Mouse (Mus musculus) megakaryocyte, embryonic 14.5 days (primary cell): Measurements from ENCODE around the gene Ppp1r37.

Experiments used
- FLI1 ChIP-seq: IDR thresholded peaks from 2 replicates; pipeline ENCODE4 v1.6.1; 2012; ENCODE audit warnings: low read length, inconsistent platforms, mixed read lengths
- GATA1 ChIP-seq: IDR thresholded peaks from 3 replicates; pipeline ENCODE4 v1.6.1; 2012; ENCODE audit warnings: mixed read lengths, low read length, inconsistent platforms, borderline replicate concordance

- TF ChIP-seq GATA1 (no peak), FLI1 (no peak)
These were observed 64.5 kb downstream of the Ppp1r37 start for GRCm38 (mm10) chr7:19498326-19498725.
